Mouse (Mus musculus) neural tube, embryonic 11.5 days (tissue): ENCODE measurements around the gene Prr30. TPM values are rescaled to one million over a fixed set of nuclear protein-coding genes. Genes with fewer than 3 reads are reported as not detected.
"Not testable (repeated sequence)": the region's sequence is repeated elsewhere in the genome, so short reads cannot be mapped to it uniquely, and the experiment has no call there.

Experiments
- ATAC-seq: fragments of 200-750 bp; cut with Nextera tagmentation; 2 replicates; pipeline ENCODE4 v1.8.0; 2017; ENCODE audit warnings: moderate number of reproducible peaks, mild to moderate bottlenecking, moderate TSS enrichment, moderate library complexity; ENCODE audit not compliant: insufficient read depth, low FRiP score, low TSS enrichment
- DNase-seq: peaks from one replicate; pipeline ENCODE4 v3.0.0-alpha.2; 2015; ENCODE audit warnings: low spot score
- H3K27ac ChIP-seq: fragments of 300-500 bp; sonication (generic); 2 replicates; pipeline ENCODE4 v1.5.1; 2014; ENCODE audit warnings: low read depth, mild to moderate bottlenecking, low read length
- H3K27me3 ChIP-seq: fragments of 300-500 bp; sonication (generic); 2 replicates; pipeline ENCODE4 v1.6.1; 2014; ENCODE audit warnings: mild to moderate bottlenecking, low read length, mixed read lengths; ENCODE audit not compliant: control insufficient read depth, insufficient read depth
- H3K36me3 ChIP-seq: fragments of 300-500 bp; sonication (generic); 2 replicates; pipeline ENCODE4 v1.6.1; 2014; ENCODE audit warnings: mild to moderate bottlenecking, low read length, moderate library complexity, mixed read lengths; ENCODE audit not compliant: control insufficient read depth, insufficient read depth
- H3K4me1 ChIP-seq: fragments of 300-500 bp; sonication (generic); 2 replicates; pipeline ENCODE4 v1.6.1; 2014; ENCODE audit warnings: low read length, mixed read lengths; ENCODE audit not compliant: control insufficient read depth, insufficient read depth
- H3K4me2 ChIP-seq: fragments of 300-500 bp; sonication (generic); 2 replicates; pipeline ENCODE4 v1.6.1; 2014; ENCODE audit warnings: low read depth, mild to moderate bottlenecking, moderate library complexity
- H3K4me3 ChIP-seq: fragments of 300-500 bp; sonication (generic); 2 replicates; pipeline ENCODE4 v1.5.1; 2014; ENCODE audit warnings: low read depth, low read length
- H3K9ac ChIP-seq: fragments of 300-500 bp; sonication (generic); 2 replicates; pipeline ENCODE4 v1.6.1; 2014; ENCODE audit warnings: mild to moderate bottlenecking, low read length
- H3K9me3 ChIP-seq: fragments of 300-500 bp; sonication (generic); 2 replicates; pipeline ENCODE4 v1.6.1; 2016; ENCODE audit warnings: low read length; ENCODE audit not compliant: control insufficient read depth
- WGBS: fragments of 180-500 bp; shearing (Covaris S2); extraction: QIAGEN DNeasy Blood & Tissue Kit; methylation state at CpG from one replicate; pipeline ENCODE4 v1.1.7; 2014; 5-methylcytosine and 5-hydroxymethylcytosine counted together
- polyA plus RNA-seq: library from polyadenylated mRNA; unstranded; fragments of >200 nt; fragmentation: Nextera tagmentation; extraction: Ambion mirVana; gene quantifications from 2 replicates; pipeline ENCODE4 v1.2.1, GENCODE M21; 2014

The Prr30 gene
- polyA plus RNA-seq, result not detected in 2 replicates

- no peaks in the 10 kb centered on the region for H3K36me3 ChIP-seq
- 88% methylated on average over 4 of the region's 4 CpGs for WGBS
- H3K27me3 ChIP-seq, result no peaks in the 10 kb centered on the region
- H3K4me2 ChIP-seq, result no peak within 1 kb of the TSS
- no peaks in the 10 kb centered on the region for H3K9me3 ChIP-seq
- H3K4me3 ChIP-seq, result no peak within 1 kb of the TSS
- no peak within 1 kb of the TSS for H3K27ac ChIP-seq
- no peak within 1 kb of the TSS for H3K9ac ChIP-seq
- H3K4me1 ChIP-seq, result no peaks in the 10 kb centered on the region
- ATAC-seq (no peak), DNase-seq (no peak)
These were observed at the start of gene Prr30 for GRCm38 (mm10) chr14:101200230-101200629. TSS of gene Prr30 (minus strand) at chr14:101200330.

GRCm38 (mm10) chr14:101246793-101247192 lies 46.7 kb upstream of the Prr30 start:
- Histone ChIP-seq H3K4me3 (no peak overlapping the region), H3K27ac (no peak overlapping the region), H3K9ac (no peak overlapping the region), H3K27me3 (no peaks in the 10 kb centered on the region), H3K4me2 (no peak overlapping the region), H3K36me3 (no peaks in the 10 kb centered on the region), H3K4me1 (no peaks in the 10 kb centered on the region), H3K9me3 (no peaks in the 10 kb centered on the region)
- ATAC-seq, result no peak
- WGBS, result 92% methylated on average over 3 of the region's 3 CpGs
- no peak for DNase-seq

GRCm38 (mm10) chr14:101245706-101246105 lies 45.6 kb upstream of the Prr30 start:
- no peaks in the 10 kb centered on the region for H3K27me3 ChIP-seq
- H3K4me1 ChIP-seq, result no peaks in the 10 kb centered on the region
- no peak overlapping the region for H3K4me2 ChIP-seq
- DNase-seq (no peak), ATAC-seq (no peak)
- H3K27ac ChIP-seq, result no peak overlapping the region
- H3K9me3 ChIP-seq, result no peaks in the 10 kb centered on the region
- 63% methylated on average over 7 of the region's 7 CpGs for WGBS
- no peak overlapping the region for H3K9ac ChIP-seq
- H3K36me3 ChIP-seq, result no peaks in the 10 kb centered on the region
- H3K4me3 ChIP-seq, result no peak overlapping the region

- not testable (repeated sequence) for H3K27me3 ChIP-seq, H3K9ac ChIP-seq, H3K27ac ChIP-seq, H3K36me3 ChIP-seq, H3K4me3 ChIP-seq, ATAC-seq, H3K9me3 ChIP-seq, H3K4me2 ChIP-seq, DNase-seq, H3K4me1 ChIP-seq
- 85% methylated on average over 3 of the region's 3 CpGs for WGBS
These were observed 44.3 kb upstream of the Prr30 start for GRCm38 (mm10) chr14:101244441-101244840.

GRCm38 (mm10) chr14:101237965-101238364 lies 37.8 kb upstream of the Prr30 start:
- H3K4me2 ChIP-seq, result no peak overlapping the region
- 95% methylated on average over 1 of the region's 1 CpGs for WGBS
- DNase-seq, result no peak
- H3K4me1 ChIP-seq, result no peaks in the 10 kb centered on the region
- H3K36me3 ChIP-seq, result no peaks in the 10 kb centered on the region
- H3K9me3 ChIP-seq, result no peaks in the 10 kb centered on the region
- ATAC-seq, result no peak
- no peak overlapping the region for H3K9ac ChIP-seq
- H3K27ac ChIP-seq, result no peak overlapping the region
- H3K27me3 ChIP-seq, result no peaks in the 10 kb centered on the region
- H3K4me3 ChIP-seq, result no peak overlapping the region

GRCm38 (mm10) chr14:101229068-101229467 lies 28.9 kb upstream of the Prr30 start:
- Histone ChIP-seq H3K27me3 (no peaks in the 10 kb centered on the region), H3K36me3 (no peaks in the 10 kb centered on the region), H3K4me3 (no peak overlapping the region), H3K4me2 (no peak overlapping the region), H3K27ac (no peak overlapping the region), H3K9me3 (no peaks in the 10 kb centered on the region), H3K9ac (no peak overlapping the region), H3K4me1 (no peaks in the 10 kb centered on the region)
- DNase-seq (no peak), ATAC-seq (no peak)
- 64% methylated on average over 4 of the region's 4 CpGs for WGBS

GRCm38 (mm10) chr14:101222319-101222718 lies 22.2 kb upstream of the Prr30 start:
- H3K27ac ChIP-seq, result no peak overlapping the region
- H3K4me1 ChIP-seq, result no peaks in the 10 kb centered on the region
- H3K4me2 ChIP-seq, result no peak overlapping the region
- ATAC-seq, result no peak
- H3K4me3 ChIP-seq, result no peak overlapping the region
- no peak overlapping the region for H3K9ac ChIP-seq
- WGBS, result 76% methylated on average over 8 of the region's 8 CpGs
- H3K9me3 ChIP-seq, result no peaks in the 10 kb centered on the region
- DNase-seq, result no peak
- H3K27me3 ChIP-seq, result no peaks in the 10 kb centered on the region
- H3K36me3 ChIP-seq, result no peaks in the 10 kb centered on the region

GRCm38 (mm10) chr14:101172258-101172657 lies 27.9 kb downstream of the Prr30 start:
- Histone ChIP-seq H3K4me1 (no peaks in the 10 kb centered on the region), H3K4me2 (no peak overlapping the region), H3K4me3 (no peak overlapping the region), H3K27me3 (no peaks in the 10 kb centered on the region), H3K36me3 (no peaks in the 10 kb centered on the region), H3K9me3 (no peaks in the 10 kb centered on the region), H3K27ac (no peak overlapping the region), H3K9ac (no peak overlapping the region)
- ATAC-seq (no peak), DNase-seq (no peak)
- 89% methylated on average over 4 of the region's 4 CpGs for WGBS
